Mouse (Mus musculus) liver, embryonic 15.5 days (tissue): ENCODE results near the gene Atf2. TPM values are rescaled to one million over a fixed set of nuclear protein-coding genes. Genes with fewer than 3 reads are reported as not detected.
A peak's percentile ranks its signal among the peaks of the same experiment; 100 is the strongest.

Experiments used
- ATAC-seq: fragments of 200-750 bp; cut with Nextera tagmentation; 2 replicates; pipeline ENCODE4 v1.8.0; 2017; ENCODE audit warnings: moderate number of reproducible peaks, mild to moderate bottlenecking, moderate library complexity; ENCODE audit not compliant: insufficient read depth
- H3K27ac ChIP-seq: fragments of 300-500 bp; sonication (generic); replicated peaks from 2 replicates; pipeline ENCODE4 v1.5.1; 2015; ENCODE audit warnings: mild to moderate bottlenecking, inconsistent platforms
- H3K27me3 ChIP-seq: fragments of 300-500 bp; sonication (generic); 2 replicates; pipeline ENCODE4 v1.6.1; 2015; ENCODE audit warnings: mild to moderate bottlenecking, inconsistent platforms
- H3K36me3 ChIP-seq: fragments of 300-500 bp; sonication (generic); replicated peaks from 2 replicates; pipeline ENCODE4 v1.6.1; 2015; ENCODE audit warnings: moderate library complexity, mild to moderate bottlenecking, inconsistent platforms
- H3K4me1 ChIP-seq: fragments of 300-500 bp; sonication (generic); replicated peaks from 2 replicates; pipeline ENCODE4 v1.6.1; 2015; ENCODE audit warnings: inconsistent platforms
- H3K4me2 ChIP-seq: fragments of 300-500 bp; sonication (generic); 2 replicates; pipeline ENCODE4 v1.6.1; 2015; ENCODE audit warnings: moderate library complexity, mild to moderate bottlenecking, inconsistent platforms
- H3K4me3 ChIP-seq: fragments of 300-500 bp; sonication (generic); replicated peaks from 2 replicates; pipeline ENCODE4 v1.5.1; 2015; ENCODE audit warnings: mild to moderate bottlenecking, inconsistent platforms
- H3K9ac ChIP-seq: fragments of 300-500 bp; sonication (generic); 2 replicates; pipeline ENCODE4 v1.6.1; 2015; ENCODE audit warnings: moderate library complexity, mild to moderate bottlenecking, inconsistent platforms
- H3K9me3 ChIP-seq: fragments of 300-500 bp; sonication (generic); replicated peaks from 2 replicates; pipeline ENCODE4 v1.6.1; 2016; ENCODE audit warnings: inconsistent platforms
- WGBS: fragments of 180-500 bp; shearing (Covaris S2); methylation state at CpG from one replicate; pipeline ENCODE4 v1.1.7; 2015; ENCODE audit warnings: mixed read lengths; ENCODE audit not compliant: insufficient replicate concordance; 5-methylcytosine and 5-hydroxymethylcytosine counted together
- polyA plus RNA-seq: library from polyadenylated mRNA; unstranded; fragments of >200 nt; fragmentation: Nextera tagmentation; extraction: Ambion mirVana; gene quantifications from 2 replicates; pipeline ENCODE4 v1.2.1, GENCODE M21; 2015

Atf2 gene
- polyA plus RNA-seq, 1 experiment from 2014 or later, result 16.7 TPM

DNA sequence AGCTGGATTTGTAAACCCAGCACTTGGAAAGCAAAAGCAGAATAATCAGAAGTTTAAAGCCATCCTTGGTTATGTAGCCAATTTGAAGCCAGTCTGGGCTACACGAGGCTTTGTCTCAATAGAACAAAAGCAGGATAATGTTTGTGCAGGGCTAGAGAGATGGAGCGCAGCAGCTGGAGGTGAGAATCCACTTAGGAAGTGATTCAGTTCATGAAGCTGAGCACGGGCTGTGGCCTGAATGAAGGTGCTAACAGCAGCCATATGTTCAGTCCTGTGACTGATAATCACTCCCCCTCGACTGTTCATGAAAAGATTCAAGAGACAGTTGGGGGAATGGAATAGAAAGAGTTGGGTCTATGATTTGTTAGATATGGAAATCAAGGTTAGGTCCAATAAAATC, 94.3 kb downstream of the Atf2 start:
- Histone ChIP-seq H3K27ac (no peak overlapping the region), H3K4me1 (no peaks in the 10 kb centered on the region), H3K9ac (no peak overlapping the region), H3K36me3 (no peaks in the 10 kb centered on the region), H3K27me3 (no peaks in the 10 kb centered on the region), H3K4me2 (no peak overlapping the region), H3K4me3 (no peak overlapping the region), H3K9me3 (no peaks in the 10 kb centered on the region)
- ATAC-seq, result no peak
- 49% methylated on average over 4 of the region's 4 CpGs for WGBS

DNA sequence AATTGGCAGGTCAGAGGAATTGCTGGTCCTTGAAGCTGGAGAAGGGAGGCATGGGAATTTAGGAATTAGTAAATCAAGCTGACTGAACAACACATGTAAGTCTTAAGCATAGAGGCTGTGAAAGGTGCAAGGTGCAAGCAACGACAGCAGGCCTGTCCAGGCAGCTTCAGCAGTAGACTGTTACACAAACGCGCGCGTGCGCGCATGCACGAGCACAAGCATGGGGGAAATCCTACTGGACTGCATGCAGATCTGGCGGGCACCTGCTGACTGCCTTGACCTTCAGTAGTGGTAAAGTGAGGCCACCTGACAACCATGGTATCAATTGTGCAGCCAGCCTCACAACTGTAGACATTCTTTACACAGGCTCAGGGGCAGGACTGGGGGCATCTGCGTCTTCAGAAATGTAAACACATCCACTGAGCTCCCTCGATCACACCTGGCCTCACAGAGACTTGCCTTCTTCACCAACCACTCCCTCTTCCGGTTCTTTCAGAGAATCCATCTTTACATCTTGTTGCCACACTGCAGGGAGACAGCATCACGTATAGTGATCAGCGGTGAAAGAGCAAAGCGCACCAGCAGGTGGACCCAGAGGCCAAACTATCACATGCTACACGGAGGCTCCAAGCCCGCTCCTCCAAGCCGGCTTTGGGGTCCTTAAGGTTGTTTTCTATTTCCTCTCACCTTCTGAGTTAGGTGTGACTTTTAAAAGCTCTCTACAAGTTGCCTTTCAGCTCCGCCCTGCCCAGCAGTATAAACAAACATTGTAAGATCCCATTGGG, 100.4 kb downstream of the Atf2 start:
- no peak for ATAC-seq
- Histone ChIP-seq H3K27me3 (peaks cover 14% of the 10 kb centered on the region; the same call in 1 of the 2 replicates), H3K4me1 (no peaks in the 10 kb centered on the region), H3K9ac (no peak overlapping the region), H3K36me3 (no peaks in the 10 kb centered on the region), H3K4me3 (no peak overlapping the region), H3K9me3 (no peaks in the 10 kb centered on the region), H3K27ac (no peak overlapping the region), H3K4me2 (no peak overlapping the region)
- 48% methylated on average over 19 of the region's 19 CpGs for WGBS

DNA sequence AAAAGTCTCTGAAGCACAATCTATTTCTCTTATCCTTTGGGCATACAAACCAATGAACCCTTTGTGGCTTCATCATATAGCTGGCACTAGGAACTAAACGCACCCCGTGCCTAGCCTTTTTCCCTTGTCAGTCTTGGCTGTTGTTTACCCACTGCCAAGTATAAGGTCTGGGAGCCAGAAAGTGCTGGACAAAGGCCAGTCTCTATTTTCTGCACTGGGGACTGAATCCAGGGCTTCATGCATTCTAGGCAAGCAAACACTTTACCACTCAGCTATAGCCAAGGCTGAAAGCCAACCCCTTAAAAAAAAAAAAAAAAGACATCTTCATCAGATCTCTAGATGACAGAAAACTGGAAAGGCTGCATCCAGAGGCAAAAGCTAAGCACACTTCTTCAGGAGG, 102.1 kb downstream of the Atf2 start:
- Histone ChIP-seq H3K27me3 (peaks cover 14% of the 10 kb centered on the region; the same call in 1 of the 2 replicates), H3K4me3 (no peak overlapping the region), H3K9ac (no peak overlapping the region), H3K27ac (no peak overlapping the region), H3K9me3 (no peaks in the 10 kb centered on the region), H3K4me2 (no peak overlapping the region), H3K36me3 (no peaks in the 10 kb centered on the region), H3K4me1 (no peaks in the 10 kb centered on the region)
- 72% methylated on average over 2 of the region's 2 CpGs for WGBS
- ATAC-seq, result no peak

DNA sequence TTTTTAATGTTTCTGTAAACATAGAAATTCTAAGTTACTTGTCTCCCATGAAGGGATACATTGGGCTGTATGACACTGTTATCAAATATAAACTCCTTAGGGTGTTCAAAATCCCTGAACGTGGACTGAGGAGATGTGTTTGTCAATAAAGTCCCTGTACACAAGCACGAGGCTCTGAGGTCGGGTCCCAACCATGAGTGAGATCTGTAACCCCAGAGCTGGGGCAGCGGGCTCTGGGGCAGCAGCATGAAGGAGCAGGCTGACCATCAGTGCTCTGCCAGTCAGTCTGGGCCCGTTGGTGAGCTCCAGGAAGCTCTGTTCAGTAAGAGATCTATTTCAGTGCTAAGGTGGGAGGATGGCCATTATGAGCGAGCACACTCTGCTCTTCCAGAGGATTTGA, 104.0 kb downstream of the Atf2 start:
- ATAC-seq, result no peak
- H3K4me2 ChIP-seq, result no peak overlapping the region
- WGBS, result 53% methylated on average over 6 of the region's 6 CpGs

DNA sequence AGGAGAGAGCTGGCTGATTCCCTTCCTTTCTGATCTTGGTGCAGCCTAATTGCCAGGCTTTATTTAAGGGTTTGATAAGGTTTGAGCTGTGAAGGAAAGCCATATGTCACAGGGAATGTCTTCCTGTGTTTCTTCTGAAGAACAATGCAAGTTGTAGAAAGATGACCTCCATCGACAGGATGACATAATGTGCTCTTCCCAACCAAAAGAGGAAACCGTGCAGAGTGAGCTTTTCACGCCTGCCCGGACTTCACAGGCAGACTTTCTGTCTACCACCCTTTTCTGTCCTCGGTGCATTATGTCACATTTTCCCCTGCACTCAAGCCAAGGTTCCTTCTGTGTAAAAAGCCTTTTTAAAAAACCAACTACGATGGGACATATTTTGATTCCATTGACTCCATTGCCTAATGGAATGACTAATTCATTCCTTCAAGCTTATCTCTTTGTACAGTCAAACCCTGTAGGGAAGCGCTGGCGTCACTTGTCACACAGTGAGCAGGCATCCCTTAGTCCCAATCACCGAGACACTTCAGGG, 110.0 kb downstream of the Atf2 start:
- Histone ChIP-seq H3K9ac (no peak overlapping the region), H3K9me3 (no peaks in the 10 kb centered on the region), H3K4me2 (no peak overlapping the region), H3K4me1 (no peaks in the 10 kb centered on the region), H3K36me3 (no peaks in the 10 kb centered on the region), H3K27me3 (peaks cover 45% of the 10 kb centered on the region), H3K27ac (no peak overlapping the region), H3K4me3 (no peak overlapping the region)
- ATAC-seq, result no peak
- 15% methylated on average over 9 of the region's 9 CpGs for WGBS

More for the DNA sequence above, 104.0 kb downstream of the Atf2 start:
- Histone ChIP-seq H3K27ac (no peak overlapping the region), H3K36me3 (no peaks in the 10 kb centered on the region), H3K4me3 (no peak overlapping the region), H3K27me3 (peaks cover 17% of the 10 kb centered on the region; the same call in 1 of the 2 replicates), H3K9ac (no peak overlapping the region), H3K9me3 (no peaks in the 10 kb centered on the region), H3K4me1 (no peaks in the 10 kb centered on the region)

DNA sequence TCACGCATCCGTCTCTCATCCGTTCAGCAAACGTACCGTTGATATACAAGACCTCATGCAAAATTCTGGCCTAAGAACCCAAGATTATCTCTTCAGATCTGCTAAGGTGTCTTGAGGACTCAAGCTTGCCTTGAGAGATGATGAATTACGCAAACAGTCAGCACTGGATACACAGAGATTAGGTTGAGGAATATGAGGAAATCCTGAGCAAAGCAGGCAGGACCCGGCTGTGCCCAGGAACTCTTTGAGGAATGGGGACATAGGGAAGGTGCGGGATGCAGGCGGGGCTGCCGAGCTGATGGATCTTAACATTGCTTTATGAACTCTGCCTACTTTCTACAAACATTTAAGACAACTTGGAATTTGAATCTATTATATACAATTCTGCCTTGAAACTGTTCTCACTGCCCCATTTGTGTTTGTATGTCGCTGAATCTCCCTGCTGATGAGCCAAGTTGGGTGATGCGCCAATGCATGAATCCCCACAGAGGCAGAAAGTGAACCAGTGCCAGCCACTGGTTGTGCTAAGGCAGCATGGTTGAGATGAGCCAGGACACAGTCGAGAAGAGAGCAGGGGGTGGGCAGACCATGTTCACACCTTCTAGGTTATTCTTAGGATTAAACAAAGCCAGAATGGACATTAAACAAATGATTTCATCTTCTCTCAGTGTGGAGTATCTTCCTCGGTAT, 112.0 kb downstream of the Atf2 start:
- H3K27me3 ChIP-seq, result peaks cover 64% of the 10 kb centered on the region
- peaks cover 7% of the 10 kb centered on the region; the same call in 1 of the 2 replicates for H3K4me1 ChIP-seq
- no peak overlapping the region for H3K9ac ChIP-seq
- H3K4me2 ChIP-seq, result no peak overlapping the region
- H3K27ac ChIP-seq, result no peak overlapping the region
- no peak overlapping the region for H3K4me3 ChIP-seq
- no peaks in the 10 kb centered on the region for H3K36me3 ChIP-seq
- 68% methylated on average over 14 of the region's 14 CpGs for WGBS
- ATAC-seq, result no peak
- H3K9me3 ChIP-seq, result no peaks in the 10 kb centered on the region

DNA sequence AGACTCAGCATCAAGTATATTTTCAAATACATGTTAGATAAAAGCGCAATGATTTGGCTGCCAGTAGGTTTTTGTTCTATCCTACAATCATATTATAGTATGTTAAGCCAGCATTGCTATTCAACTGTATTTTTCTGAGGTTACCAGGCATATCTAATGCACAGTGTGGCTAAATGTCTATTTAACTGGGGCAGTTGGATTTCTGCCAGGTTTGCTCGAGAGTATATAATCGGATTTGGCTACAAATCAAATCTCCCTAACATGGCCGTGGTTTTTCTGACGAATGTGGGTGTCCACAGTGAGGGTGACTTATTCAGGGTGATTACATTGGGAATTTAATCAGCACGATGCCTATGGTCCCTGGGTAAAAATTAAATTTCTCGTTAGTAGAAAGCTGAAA, 112.6 kb downstream of the Atf2 start:
- Histone ChIP-seq H3K27me3 (peaks cover 71% of the 10 kb centered on the region), H3K9me3 (no peaks in the 10 kb centered on the region), H3K4me3 (no peak overlapping the region), H3K4me1 (peaks cover 10% of the 10 kb centered on the region; the same call in 1 of the 2 replicates), H3K36me3 (no peaks in the 10 kb centered on the region), H3K9ac (no peak overlapping the region), H3K4me2 (no peak overlapping the region), H3K27ac (no peak overlapping the region)
- ATAC-seq, result no peak
- 52% methylated on average over 7 of the region's 7 CpGs for WGBS

DNA sequence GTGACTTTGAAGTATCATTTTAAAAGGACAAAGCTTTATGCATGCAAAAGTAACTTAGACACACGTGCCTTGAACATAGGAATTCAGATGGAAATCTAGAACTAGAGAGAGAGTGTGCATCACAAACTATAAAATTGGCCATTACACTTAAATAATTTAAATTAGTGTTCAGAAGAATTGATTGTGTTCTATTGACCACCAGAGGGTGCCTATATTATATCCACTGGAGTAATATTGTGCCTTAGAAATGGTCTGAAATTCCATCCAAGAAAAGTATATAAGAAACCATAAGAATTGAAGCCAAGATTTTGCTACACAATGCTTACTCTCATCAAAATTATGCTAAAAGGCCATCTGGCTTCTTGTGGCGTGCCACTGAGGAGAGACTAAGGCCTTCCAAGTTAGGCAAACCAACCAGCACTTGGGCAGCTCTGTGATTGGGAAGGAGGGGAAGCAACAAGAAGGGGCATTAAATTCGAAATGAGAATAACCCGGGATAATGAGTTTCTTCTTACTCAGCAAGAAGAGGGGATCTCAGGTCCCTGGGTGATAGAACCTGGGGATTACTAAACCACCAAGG, 113.3 kb downstream of the Atf2 start:
- Histone ChIP-seq H3K4me1 (peaks cover 10% of the 10 kb centered on the region; the same call in 1 of the 2 replicates), H3K27ac (no peak overlapping the region), H3K9me3 (no peaks in the 10 kb centered on the region), H3K4me2 (no peak overlapping the region), H3K36me3 (no peaks in the 10 kb centered on the region), H3K4me3 (no peak overlapping the region), H3K27me3 (peaks cover 78% of the 10 kb centered on the region), H3K9ac (no peak overlapping the region)
- ATAC-seq, result no peak
- 51% methylated on average over 4 of the region's 4 CpGs for WGBS

DNA sequence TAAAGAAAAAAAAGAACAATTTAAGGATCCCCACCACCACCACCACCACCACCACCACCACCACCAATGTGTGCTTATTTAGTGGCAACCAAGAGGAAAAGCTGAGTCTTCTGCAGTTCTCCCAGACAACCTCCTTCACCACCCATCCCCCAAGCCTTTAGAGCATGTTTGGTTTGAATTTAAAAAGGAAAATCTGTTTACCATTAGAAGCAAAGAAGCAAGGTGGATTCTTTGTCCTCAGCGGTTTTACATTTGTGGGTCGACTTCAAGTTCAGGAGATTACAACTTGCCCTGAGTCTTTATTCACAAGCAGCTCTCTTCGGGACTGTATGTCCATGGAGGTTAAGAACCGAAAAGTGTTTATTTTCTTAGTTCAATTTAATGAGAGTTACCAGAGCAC, 115.5 kb downstream of the Atf2 start:
- ATAC-seq, result no peak
- peaks cover 10% of the 10 kb centered on the region; the same call in 1 of the 2 replicates for H3K4me1 ChIP-seq
- no peak overlapping the region for H3K27ac ChIP-seq
- H3K4me2 ChIP-seq, result no peak overlapping the region
- WGBS, result 28% methylated on average over 4 of the region's 4 CpGs
- no peaks in the 10 kb centered on the region for H3K9me3 ChIP-seq
- H3K4me3 ChIP-seq, result no peak overlapping the region
- no peaks in the 10 kb centered on the region for H3K36me3 ChIP-seq
- no peak overlapping the region for H3K9ac ChIP-seq
- H3K27me3 ChIP-seq, result peaks cover 86% of the 10 kb centered on the region

DNA sequence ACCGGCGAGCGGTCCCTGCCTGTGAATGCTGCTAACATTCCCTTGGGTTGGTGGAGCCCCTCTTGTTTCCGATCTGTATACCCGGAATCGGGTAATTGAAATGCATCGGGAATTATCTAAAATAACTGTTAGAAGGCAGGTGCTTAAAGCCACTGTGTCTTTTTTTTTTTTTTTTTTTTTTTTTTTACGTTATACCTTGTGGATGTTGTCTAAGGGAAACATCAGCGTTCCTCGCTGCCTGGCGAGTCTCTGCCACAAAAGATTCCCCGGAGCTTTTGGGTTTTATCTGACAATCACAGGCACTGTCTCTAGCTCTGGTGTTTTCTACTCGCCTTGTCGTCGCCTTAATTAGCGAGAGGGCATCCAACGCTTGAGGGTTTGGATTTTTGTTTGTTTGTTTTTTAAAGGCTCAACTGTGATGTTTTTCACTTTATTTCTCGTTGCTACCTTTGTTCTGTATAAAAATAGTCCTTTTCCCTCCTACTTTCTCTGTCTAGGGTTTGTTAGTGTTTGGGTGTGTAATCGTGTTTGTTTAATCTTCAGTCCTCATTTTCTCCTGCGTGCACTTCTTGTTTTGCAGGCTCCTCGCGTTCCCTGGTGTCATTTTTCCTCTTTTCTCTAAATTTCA, 116.6 kb downstream of the Atf2 start:
- no peak for ATAC-seq
- under 1% methylated on average over 22 of the region's 22 CpGs for WGBS
- H3K9ac ChIP-seq, result no peak overlapping the region; the same call in 1 of the 2 replicates

More for the DNA sequence above, 116.6 kb downstream of the Atf2 start:
- H3K36me3 ChIP-seq, result no peaks in the 10 kb centered on the region
- H3K4me1 ChIP-seq, result peaks cover 10% of the 10 kb centered on the region; the same call in 1 of the 2 replicates
- H3K9me3 ChIP-seq, result no peaks in the 10 kb centered on the region
- peaks cover 82% of the 10 kb centered on the region for H3K27me3 ChIP-seq
- H3K4me3 ChIP-seq, result peak overlapping the region; percentile 66
- peak overlapping the region; percentile 91 for H3K4me2 ChIP-seq
- no peak overlapping the region for H3K27ac ChIP-seq
